Mouse (Mus musculus) small intestine, adult 2 months (tissue): ENCODE data around the gene Wwox. TPM values are rescaled to one million over a fixed set of nuclear protein-coding genes. Genes with fewer than 3 reads are reported as not detected.
A peak's percentile ranks its signal among the peaks of the same experiment; 100 is the strongest.

ENCODE experiments used
- H3K27ac ChIP-seq: fragments of 200-500 bp; 2 replicates; pipeline ENCODE4 v1.5.1; 2012; ENCODE audit warnings: low read depth, low read length, control low read depth, inconsistent platforms; ENCODE audit not compliant: insufficient read depth
- H3K27me3 ChIP-seq: fragments of 200-500 bp; 2 replicates; pipeline ENCODE4 v1.6.1; 2012; ENCODE audit warnings: mild to moderate bottlenecking, moderate library complexity, low read length, inconsistent platforms; ENCODE audit not compliant: control insufficient read depth, insufficient read depth
- H3K36me3 ChIP-seq: fragments of 200-500 bp; 2 replicates; pipeline ENCODE4 v1.6.1; 2012; ENCODE audit warnings: mild to moderate bottlenecking, low read length, control low read depth, inconsistent platforms; ENCODE audit not compliant: control insufficient read depth, insufficient read depth
- H3K4me1 ChIP-seq: fragments of 200-500 bp; 2 replicates; pipeline ENCODE4 v1.6.1; 2012; ENCODE audit warnings: low read length, inconsistent platforms, mixed read lengths; ENCODE audit not compliant: control insufficient read depth, insufficient read depth, insufficient read length
- H3K4me3 ChIP-seq: fragments of 200-500 bp; 2 replicates; pipeline ENCODE4 v1.5.1; 2012; ENCODE audit warnings: low read depth, mild to moderate bottlenecking, control low read depth, inconsistent platforms, low read length, moderate library complexity
- CTCF ChIP-seq: fragments of 200-500 bp; IDR thresholded peaks from 2 replicates; pipeline ENCODE4 v1.5.1; 2012; ENCODE audit warnings: low read depth, mild to moderate bottlenecking, control low read depth, inconsistent platforms, low read length, moderate library complexity, mixed read lengths; ENCODE audit not compliant: insufficient replicate concordance, insufficient read length; ENCODE audit errors: extremely low read depth
- POLR2A ChIP-seq: fragments of 200-500 bp; IDR thresholded peaks from 2 replicates; pipeline ENCODE4 v1.6.1; 2012; ENCODE audit warnings: low read depth, mild to moderate bottlenecking, control low read depth, inconsistent platforms, low read length, moderate library complexity
- WGBS: fragments of 180-500 bp; shearing (Covaris S2); methylation state at CpG from one replicate; pipeline ENCODE4 v1.1.7; 2018; 5-methylcytosine and 5-hydroxymethylcytosine counted together
- polyA plus RNA-seq: library from polyadenylated mRNA; depleted of rRNA; stranded (reverse); fragments of >200 nt; gene quantifications from 2 replicates; pipeline ENCODE4 v1.2.3, GENCODE M21; 2012

Gene Wwox
- polyA plus RNA-seq, 1 experiment: 6.0 TPM

DNA sequence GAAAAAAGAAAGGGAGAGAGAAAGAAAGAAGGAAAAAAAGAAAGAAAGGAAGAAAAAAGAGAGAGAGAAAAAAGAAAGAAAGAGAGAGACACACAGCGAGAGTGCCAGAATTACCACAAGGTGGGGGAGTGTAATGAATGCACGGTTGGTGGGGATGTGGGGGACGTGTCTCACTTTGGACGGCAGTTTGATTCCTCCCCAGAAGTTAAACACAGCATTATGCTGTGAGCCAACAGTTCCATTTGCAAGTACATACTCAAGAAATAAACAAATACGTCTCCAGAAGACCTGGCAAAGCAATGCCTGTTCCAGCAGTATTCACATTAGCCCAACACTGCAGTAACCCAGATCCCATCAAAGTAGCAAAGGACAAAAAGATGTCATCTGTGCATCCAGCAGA is 264.1 kb downstream of the Wwox start:
- WGBS: 74% methylated on average over 5 of the region's 5 CpGs
- Histone ChIP-seq H3K4me1 (no peaks in the 10 kb centered on the region), H3K27me3 (no peaks in the 10 kb centered on the region), H3K27ac (no peak overlapping the region), H3K4me3 (no peak overlapping the region), H3K36me3 (no peaks in the 10 kb centered on the region)
- TF ChIP-seq POLR2A (no peak), CTCF (no peak)

DNA sequence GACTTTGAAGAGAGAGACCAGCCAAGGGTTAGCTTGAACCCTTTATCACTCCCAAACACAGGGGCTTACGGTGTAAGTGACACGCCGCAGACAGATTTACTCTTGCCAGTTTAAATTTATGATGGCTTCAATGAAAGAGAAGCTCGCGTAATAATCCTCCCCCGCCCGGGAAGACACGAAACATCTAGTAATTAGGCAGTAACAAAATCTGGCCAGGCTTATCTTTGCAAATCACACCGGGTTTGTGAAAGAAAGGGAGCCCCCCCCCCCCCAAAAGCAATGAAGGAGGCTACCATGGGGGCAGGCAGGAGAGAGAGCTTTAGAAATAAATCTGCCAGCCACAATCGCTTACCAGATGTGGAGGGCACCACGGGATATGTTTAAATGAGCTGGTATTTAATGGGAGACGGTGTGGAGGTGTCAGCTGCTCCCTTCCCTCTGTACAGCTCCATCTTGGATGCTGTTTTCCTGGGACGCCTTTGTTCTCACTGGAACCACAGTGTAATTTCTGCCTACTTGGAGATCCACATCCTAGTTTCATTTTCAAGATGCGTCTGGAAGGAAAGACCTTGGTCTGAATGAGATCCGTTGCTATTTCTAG is 268.2 kb downstream of the Wwox start:
- H3K4me1 ChIP-seq: no peaks in the 10 kb centered on the region
- 67% methylated on average over 15 of the region's 15 CpGs for WGBS
- no peaks in the 10 kb centered on the region for H3K27me3 ChIP-seq
- H3K27ac ChIP-seq: peak overlapping the region; percentile 69
- TF ChIP-seq CTCF (no peak), POLR2A (no peak)
- H3K4me3 ChIP-seq: peak overlapping the region; percentile 20; the same call in 1 of the 2 replicates
- no peaks in the 10 kb centered on the region for H3K36me3 ChIP-seq

DNA sequence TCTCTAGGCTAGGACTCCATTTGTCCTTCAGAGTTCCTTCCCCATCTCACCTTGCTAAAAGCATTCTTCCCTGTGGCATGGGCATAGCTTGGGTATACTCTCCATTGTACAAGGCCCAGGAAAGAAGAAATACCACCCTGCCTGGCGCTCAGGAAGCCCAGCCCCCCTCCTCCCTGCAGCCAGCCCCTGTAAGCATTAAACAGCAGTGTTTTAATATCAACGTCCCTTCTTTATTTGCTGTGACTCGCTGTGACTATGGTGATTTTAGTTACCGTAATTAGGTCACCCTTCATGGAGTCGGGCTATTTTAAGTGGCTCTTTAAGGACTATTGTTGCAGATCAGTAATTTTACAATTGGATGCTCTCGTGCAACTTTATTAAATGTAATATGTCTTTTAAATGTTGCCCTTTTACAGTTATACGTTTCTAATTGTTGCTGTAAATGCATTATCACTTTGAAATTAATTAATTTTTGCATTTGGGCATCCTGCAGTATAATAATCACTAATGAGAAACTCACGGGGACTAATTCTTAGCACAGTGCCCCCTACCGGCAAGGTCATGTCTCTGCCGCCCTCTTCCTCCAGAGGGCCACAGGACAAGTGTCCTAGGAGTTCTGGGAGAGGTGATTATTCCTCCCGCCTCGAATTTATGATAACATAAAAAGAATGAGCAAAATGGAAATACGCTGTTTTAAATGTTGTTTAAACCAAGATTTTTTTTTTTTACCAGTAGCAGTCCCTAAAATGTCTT is 276.0 kb downstream of the Wwox start:
- H3K27ac ChIP-seq: no peak overlapping the region
- H3K36me3 ChIP-seq: no peaks in the 10 kb centered on the region
- H3K4me1 ChIP-seq: no peaks in the 10 kb centered on the region
- WGBS: 63% methylated on average over 13 of the region's 13 CpGs
- H3K27me3 ChIP-seq: no peaks in the 10 kb centered on the region
- TF ChIP-seq CTCF: peak; percentile 68; the same call in 1 of the 2 replicates
- no peak for TF ChIP-seq POLR2A
- no peak overlapping the region for H3K4me3 ChIP-seq

DNA sequence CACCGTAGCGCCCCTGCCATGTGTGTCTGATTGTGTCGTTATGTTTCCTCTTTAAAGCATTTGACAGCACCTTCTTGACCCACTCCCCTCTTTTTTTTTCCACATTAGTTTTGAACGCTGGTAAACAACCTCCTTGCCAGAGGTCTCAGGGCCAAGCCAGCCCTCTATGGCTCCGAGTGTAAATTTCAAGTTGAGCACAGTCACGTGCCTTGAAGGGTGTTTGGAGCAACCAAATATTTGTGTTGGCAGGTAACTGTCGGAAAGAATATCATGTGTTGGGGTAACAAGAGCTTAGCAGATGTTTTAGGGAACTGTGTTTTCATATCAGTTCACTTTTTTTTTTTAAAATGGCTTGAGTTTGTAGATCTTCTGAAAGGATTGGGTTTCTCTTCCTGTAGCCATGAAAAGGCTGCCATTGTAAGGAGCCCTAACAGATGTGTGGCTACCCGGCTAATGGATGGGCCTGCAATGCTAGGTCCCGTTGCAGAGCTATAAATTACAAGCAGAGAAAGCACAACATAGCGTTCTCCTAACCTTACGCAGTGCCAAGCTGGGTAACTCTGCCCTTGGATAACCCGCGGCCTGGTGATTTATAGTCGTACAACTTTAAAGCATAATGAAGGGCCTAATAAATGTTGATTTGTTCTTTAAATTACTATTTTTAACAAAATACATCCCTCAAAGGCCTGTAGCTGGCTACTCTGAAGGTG is 277.2 kb downstream of the Wwox start:
- H3K36me3 ChIP-seq: no peaks in the 10 kb centered on the region
- TF ChIP-seq CTCF (no peak), POLR2A (no peak)
- no peaks in the 10 kb centered on the region for H3K4me1 ChIP-seq
- no peak overlapping the region for H3K27ac ChIP-seq
- H3K27me3 ChIP-seq: no peaks in the 10 kb centered on the region
- no peak overlapping the region for H3K4me3 ChIP-seq
- 80% methylated on average over 14 of the region's 14 CpGs for whole genome bisulfite sequencing

DNA sequence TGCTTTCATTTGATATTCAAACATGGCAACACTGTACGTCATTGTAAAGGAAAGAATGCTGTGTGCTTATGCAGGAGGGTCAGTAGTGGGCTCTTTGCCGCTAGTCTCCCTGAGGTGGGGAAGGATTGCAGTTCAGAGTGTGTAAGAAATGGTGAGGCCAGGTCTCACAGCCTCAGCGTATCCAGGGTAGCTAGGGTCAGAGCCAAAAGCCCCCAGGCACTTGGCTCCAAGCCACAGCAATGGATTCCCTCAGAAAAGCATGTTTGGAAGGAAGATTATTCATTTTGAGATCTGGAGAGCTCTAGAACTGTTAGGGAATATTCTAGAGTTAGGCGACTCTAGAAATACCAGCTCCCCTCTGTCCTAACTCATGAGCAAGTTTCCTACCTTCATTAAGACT is 279.4 kb downstream of the Wwox start:
- no peaks in the 10 kb centered on the region for H3K36me3 ChIP-seq
- 88% methylated on average over 4 of the region's 4 CpGs for WGBS
- no peak for TF ChIP-seq POLR2A
- TF ChIP-seq CTCF: no peak

DNA sequence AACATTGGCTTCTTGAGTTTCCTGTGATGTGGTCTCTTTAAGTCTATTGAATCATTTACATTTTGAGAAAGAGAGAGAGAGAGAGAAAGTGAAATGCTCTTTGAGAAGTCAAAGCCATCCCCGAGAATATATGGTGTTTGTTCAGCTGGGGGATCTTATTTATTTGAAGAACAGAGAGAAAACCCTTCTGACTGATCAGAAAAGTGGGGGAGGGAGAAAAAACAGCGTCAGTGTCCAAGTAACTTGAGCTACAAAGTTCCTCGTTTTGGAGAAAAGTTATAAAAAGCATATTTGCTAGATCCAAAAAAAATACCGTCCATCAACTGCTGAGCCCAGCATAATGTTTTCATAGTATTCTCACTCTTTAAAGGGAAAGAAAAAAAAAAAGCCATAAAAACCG is 283.2 kb downstream of the Wwox start:
- Histone ChIP-seq H3K27me3 (no peaks in the 10 kb centered on the region), H3K36me3 (no peaks in the 10 kb centered on the region), H3K27ac (no peak overlapping the region), H3K4me1 (no peaks in the 10 kb centered on the region), H3K4me3 (no peak overlapping the region)
- 56% methylated on average over 5 of the region's 5 CpGs for WGBS
- TF ChIP-seq CTCF (no peak), POLR2A (no peak)

More for the DNA sequence above, 279.4 kb downstream of the Wwox start:
- Histone ChIP-seq H3K27me3 (no peaks in the 10 kb centered on the region), H3K4me1 (no peaks in the 10 kb centered on the region), H3K4me3 (no peak overlapping the region), H3K27ac (no peak overlapping the region)

DNA sequence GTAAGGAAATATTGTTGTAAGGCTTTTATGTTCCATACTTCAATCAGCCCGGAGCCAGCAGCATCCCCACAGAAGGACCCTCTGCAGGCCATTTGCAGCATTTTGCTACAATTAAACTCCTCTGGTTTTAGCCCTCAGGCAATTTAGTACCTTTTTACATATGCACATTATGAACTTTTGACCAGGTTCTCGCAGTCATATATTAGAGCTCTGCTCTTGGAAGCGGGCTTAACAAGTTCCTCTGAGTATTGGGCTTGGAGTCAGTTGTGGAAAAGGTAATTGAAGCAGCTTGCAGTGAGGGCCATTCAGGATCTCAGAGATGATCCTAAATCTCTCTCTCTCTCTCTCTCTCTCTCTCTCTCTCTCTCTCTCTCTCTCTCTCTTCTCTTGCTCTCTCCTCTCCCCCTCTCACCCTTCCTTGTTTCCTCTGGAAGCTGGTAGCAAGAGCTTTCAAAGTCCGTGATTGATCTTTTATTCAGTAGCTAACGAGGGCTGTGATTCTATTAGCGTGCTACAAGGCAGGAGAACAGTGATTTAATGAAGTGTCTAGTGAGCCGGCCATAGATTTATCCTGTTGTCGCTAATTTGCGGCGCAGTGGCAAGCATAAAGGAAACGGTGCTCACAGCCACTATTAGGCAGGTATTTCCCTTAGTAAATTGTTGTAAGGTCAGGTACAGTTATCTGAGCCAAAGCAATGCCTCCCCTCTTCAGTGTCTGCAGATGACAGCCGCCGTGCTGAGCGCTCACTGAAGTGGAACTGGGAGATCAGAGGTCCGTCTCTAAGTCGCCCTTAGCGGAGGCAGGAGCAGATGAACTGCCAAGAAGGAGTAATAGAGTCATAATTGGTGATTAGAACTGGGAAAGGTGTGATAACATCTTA is 292.0 kb downstream of the Wwox start:
- H3K4me3 ChIP-seq: no peak overlapping the region
- H3K27ac ChIP-seq: no peak overlapping the region
- H3K27me3 ChIP-seq: no peaks in the 10 kb centered on the region
- 64% methylated on average over 17 of the region's 17 CpGs for WGBS
- no peaks in the 10 kb centered on the region for H3K36me3 ChIP-seq
- H3K4me1 ChIP-seq: no peaks in the 10 kb centered on the region
- TF ChIP-seq POLR2A: no peak
- TF ChIP-seq CTCF: no peak
